Mouse (Mus musculus) kidney, embryonic 14.5 days (tissue): ENCODE measurements at regions not wholly inside any gene's neighbourhood (a gene's known extent, or its start where the extent isn't known, plus 50 kb on each side); places are given as distances from the start of the nearest gene placed in this dataset.

Experiments
- ATAC-seq: fragments of 200-750 bp; cut with Nextera tagmentation; 2 replicates; pipeline ENCODE4 v1.8.0; 2017; ENCODE audit warnings: moderate number of reproducible peaks, mild to moderate bottlenecking, moderate TSS enrichment, moderate library complexity; ENCODE audit not compliant: low FRiP score, low TSS enrichment
- H3K27ac ChIP-seq: fragments of 300-500 bp; sonication (generic); 2 replicates; pipeline ENCODE4 v1.5.1; 2014; ENCODE audit warnings: low read depth, mild to moderate bottlenecking, low read length, moderate library complexity, mixed read lengths
- H3K27me3 ChIP-seq: fragments of 300-500 bp; sonication (generic); 2 replicates; pipeline ENCODE4 v1.6.1; 2014; ENCODE audit warnings: mild to moderate bottlenecking, low read length; ENCODE audit not compliant: control insufficient read depth, insufficient read depth
- H3K36me3 ChIP-seq: fragments of 300-500 bp; sonication (generic); 2 replicates; pipeline ENCODE4 v1.6.1; 2014; ENCODE audit warnings: low read length, mixed read lengths; ENCODE audit not compliant: control insufficient read depth, insufficient read depth
- H3K4me1 ChIP-seq: fragments of 300-500 bp; sonication (generic); 2 replicates; pipeline ENCODE4 v1.6.1; 2014; ENCODE audit warnings: low read length, mixed read lengths; ENCODE audit not compliant: control insufficient read depth, insufficient read depth
- H3K4me2 ChIP-seq: fragments of 300-500 bp; sonication (generic); replicated peaks from 2 replicates; pipeline ENCODE4 v1.6.1; 2014; ENCODE audit warnings: low read depth, mild to moderate bottlenecking, low read length
- H3K4me3 ChIP-seq: fragments of 300-500 bp; sonication (generic); 2 replicates; pipeline ENCODE4 v1.5.1; 2014; ENCODE audit warnings: mild to moderate bottlenecking, low read length
- H3K9ac ChIP-seq: fragments of 300-500 bp; sonication (generic); 2 replicates; pipeline ENCODE4 v1.6.1; 2014; ENCODE audit warnings: low read depth, mild to moderate bottlenecking, low read length, moderate library complexity
- H3K9me3 ChIP-seq: fragments of 300-500 bp; sonication (generic); 2 replicates; pipeline ENCODE4 v1.6.1; 2016; ENCODE audit warnings: low read length; ENCODE audit not compliant: control insufficient read depth
- WGBS: fragments of 180-500 bp; shearing (Covaris S2); extraction: QIAGEN DNeasy Blood & Tissue Kit; methylation state at CpG from one replicate; pipeline ENCODE4 v1.1.7; 2014; 5-methylcytosine and 5-hydroxymethylcytosine counted together

DNA sequence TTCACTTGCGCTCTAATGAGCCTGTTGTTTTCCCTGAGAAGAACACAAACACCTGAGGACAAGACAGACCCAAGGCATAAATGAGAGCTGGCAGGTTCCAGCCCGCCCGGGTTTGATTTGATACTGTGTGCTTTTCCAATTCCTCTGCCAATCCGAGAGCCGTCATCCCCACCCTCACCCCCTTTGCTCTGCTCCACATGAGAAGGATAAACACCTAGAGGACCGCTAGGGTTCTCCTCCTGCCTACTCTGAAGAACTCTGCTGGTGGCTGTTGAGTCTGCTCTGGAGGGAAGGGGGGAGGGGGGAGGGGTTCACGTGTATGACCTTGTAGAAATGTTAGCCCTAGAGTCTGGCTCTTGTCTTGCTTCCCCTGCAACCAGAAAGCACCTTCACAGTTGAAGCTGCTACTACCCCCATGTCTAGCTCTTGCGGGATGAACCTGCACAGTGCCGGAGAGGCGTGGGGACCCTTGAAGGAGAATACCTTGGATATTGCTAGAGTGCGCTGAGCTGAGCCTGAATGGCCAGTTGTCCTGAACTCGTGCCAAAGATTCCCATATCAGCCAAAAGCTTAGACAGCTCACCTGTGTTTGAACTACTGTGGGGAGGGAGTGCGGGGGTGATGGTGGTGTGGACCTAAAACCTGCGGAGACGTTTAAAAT is 225.0 kb upstream of the Atp5g3 start:
- no peaks in the 10 kb centered on the region for H3K36me3 ChIP-seq
- ATAC-seq: no peak
- 52% methylated on average over 15 of the region's 15 CpGs for WGBS
- H3K4me3 ChIP-seq: no peak overlapping the region
- H3K4me1 ChIP-seq: peaks cover 3% of the 10 kb centered on the region; the same call in 1 of the 2 replicates
- H3K4me2 ChIP-seq: no peak overlapping the region
- no peaks in the 10 kb centered on the region for H3K27me3 ChIP-seq
- H3K9me3 ChIP-seq: no peaks in the 10 kb centered on the region
- H3K27ac ChIP-seq: no peak overlapping the region
- no peak overlapping the region for H3K9ac ChIP-seq

DNA sequence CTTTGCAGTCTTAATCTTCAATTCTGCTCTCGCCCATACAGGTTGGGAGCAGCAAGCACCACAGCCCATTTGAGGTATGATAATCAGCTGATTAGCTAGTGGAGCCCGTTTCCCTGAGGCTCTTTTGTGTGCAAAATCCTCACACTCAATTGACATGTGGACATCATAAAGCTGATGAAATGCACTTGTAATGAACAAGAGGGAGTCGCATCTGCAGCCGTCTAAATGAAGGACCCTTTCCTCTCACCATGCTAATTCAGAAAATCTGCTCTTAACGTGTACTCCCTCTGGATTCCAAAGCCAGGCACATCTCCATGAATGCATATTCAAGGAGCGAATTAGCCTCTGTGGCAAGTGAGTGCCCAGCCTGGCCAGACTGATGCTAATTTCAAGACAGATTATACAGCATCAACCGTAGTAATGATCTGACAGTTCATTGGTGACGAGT is 219.0 kb upstream of the Atp5g3 start:
- no peak overlapping the region for H3K4me2 ChIP-seq
- no peak overlapping the region for H3K27ac ChIP-seq
- no peak overlapping the region for H3K9ac ChIP-seq
- WGBS: 22% methylated on average over 8 of the region's 8 CpGs
- no peaks in the 10 kb centered on the region for H3K36me3 ChIP-seq
- no peaks in the 10 kb centered on the region for H3K9me3 ChIP-seq
- H3K4me3 ChIP-seq: no peak overlapping the region
- peaks cover 9% of the 10 kb centered on the region for H3K27me3 ChIP-seq
- no peak for ATAC-seq
- peaks cover 4% of the 10 kb centered on the region; the same call in 1 of the 2 replicates for H3K4me1 ChIP-seq

DNA sequence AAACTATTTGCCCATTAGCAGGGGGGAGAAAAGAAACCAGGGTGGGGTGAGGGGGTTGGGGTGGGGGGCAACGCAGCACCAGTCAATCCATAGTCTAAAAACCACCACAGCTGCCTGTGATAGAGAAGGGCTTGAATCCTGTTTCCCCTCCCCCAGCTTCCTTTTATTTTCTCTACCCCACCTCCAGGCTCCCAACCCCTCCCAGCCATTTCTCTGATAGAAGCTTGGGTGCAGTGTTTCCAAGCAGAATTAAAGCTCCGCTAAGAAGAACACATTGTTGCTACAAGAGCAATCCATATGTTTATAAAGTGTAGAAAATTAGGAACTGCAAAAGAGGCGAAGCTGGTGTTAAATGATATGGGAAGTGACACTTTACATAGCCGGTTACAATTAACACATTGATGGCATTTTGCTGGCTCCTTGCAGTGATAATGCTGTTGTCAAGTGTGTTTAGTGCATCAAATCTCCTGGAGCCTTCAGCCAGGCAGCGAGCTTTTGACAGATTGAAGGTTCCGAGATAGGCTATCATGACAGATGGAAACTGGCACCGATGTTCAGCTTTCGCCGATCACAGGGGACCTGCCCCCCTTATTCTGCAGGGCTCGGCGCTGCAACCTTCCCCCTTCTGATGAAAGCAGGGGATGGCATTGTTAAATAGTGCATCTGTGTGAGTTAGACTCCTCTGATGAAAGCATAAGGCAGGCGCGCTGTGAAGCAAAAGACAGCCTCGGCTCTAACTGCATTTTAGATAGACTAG is 217.8 kb upstream of the Atp5g3 start:
- WGBS: under 1% methylated on average over 14 of the region's 14 CpGs
- Histone ChIP-seq H3K27ac (no peak overlapping the region), H3K4me2 (peak overlapping the region; percentile 43), H3K36me3 (no peaks in the 10 kb centered on the region), H3K9me3 (no peaks in the 10 kb centered on the region), H3K4me1 (peaks cover 4% of the 10 kb centered on the region; the same call in 1 of the 2 replicates), H3K4me3 (peak overlapping the region; percentile 27), H3K9ac (peak overlapping the region; percentile 8; the same call in 1 of the 2 replicates), H3K27me3 (peaks cover 9% of the 10 kb centered on the region)
- ATAC-seq: no peak

DNA sequence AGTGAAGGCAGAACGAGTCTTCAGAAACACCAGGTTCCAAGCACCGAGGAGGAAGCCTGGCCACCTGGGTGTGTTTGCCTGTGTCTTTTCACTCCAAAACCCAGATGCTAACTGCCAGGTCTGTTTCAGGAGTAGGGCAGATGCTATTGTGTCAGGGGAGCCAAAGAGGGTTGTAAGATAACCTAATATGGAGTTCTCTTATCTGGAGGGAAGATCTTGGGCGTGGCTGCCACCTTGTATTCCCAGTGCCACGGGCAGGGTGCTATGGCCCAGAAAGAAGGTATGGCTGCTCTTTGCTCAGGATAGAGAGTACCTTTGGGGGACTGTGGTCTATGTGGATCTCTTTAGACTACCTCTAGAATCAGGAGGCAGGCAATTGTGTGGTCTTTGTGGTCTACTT is 216.0 kb upstream of the Atp5g3 start:
- no peaks in the 10 kb centered on the region for H3K9me3 ChIP-seq
- no peak overlapping the region for H3K4me2 ChIP-seq
- peaks cover 9% of the 10 kb centered on the region for H3K27me3 ChIP-seq
- H3K4me3 ChIP-seq: no peak overlapping the region
- no peaks in the 10 kb centered on the region for H3K36me3 ChIP-seq
- WGBS: 81% methylated on average over 4 of the region's 4 CpGs
- no peak overlapping the region for H3K9ac ChIP-seq
- peaks cover 4% of the 10 kb centered on the region; the same call in 1 of the 2 replicates for H3K4me1 ChIP-seq
- no peak overlapping the region for H3K27ac ChIP-seq
- no peak for ATAC-seq

- ATAC-seq: no peak
- no peak overlapping the region for H3K27ac ChIP-seq
- H3K4me1 ChIP-seq: peaks cover 4% of the 10 kb centered on the region; the same call in 1 of the 2 replicates
- 49% methylated on average over 2 of the region's 2 CpGs for WGBS
- no peaks in the 10 kb centered on the region for H3K36me3 ChIP-seq
- no peak overlapping the region for H3K4me3 ChIP-seq
- no peak overlapping the region for H3K9ac ChIP-seq
- H3K27me3 ChIP-seq: no peaks in the 10 kb centered on the region
- no peak overlapping the region for H3K4me2 ChIP-seq
- no peaks in the 10 kb centered on the region for H3K9me3 ChIP-seq
Observed at GRCm38 (mm10) chr2:74124252-74124651, 213.1 kb upstream of the Atp5g3 start.

- ATAC-seq: no peak
- Histone ChIP-seq H3K36me3 (no peaks in the 10 kb centered on the region), H3K9me3 (no peaks in the 10 kb centered on the region), H3K4me2 (no peak overlapping the region), H3K9ac (no peak overlapping the region), H3K27ac (no peak overlapping the region), H3K4me3 (no peak overlapping the region), H3K27me3 (no peaks in the 10 kb centered on the region), H3K4me1 (no peaks in the 10 kb centered on the region; the same call in 1 of the 2 replicates)
- WGBS: 64% methylated on average over 6 of the region's 6 CpGs
Observed at GRCm38 (mm10) chr2:74123360-74124074, 212.4 kb upstream of the Atp5g3 start.

DNA sequence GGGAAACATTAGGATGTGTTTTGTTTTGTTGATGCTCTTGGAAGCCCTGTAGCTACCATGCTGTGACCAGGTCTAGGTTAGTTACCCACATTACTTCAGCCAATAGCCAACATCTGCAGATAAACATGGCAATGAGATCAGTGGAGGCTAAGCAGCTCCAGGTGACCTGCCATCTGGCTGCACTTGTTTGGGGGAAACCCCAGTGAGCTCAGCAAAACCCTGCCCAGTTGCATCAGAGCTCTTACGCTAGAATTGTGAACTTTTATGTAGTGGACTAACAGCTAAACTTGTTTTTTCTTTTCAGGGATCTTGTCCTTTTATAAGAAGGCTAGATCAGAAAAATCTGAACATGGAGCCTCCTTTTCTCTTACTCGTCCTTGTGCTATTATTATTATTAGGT is 211.8 kb upstream of the Atp5g3 start:
- H3K27me3 ChIP-seq: no peaks in the 10 kb centered on the region
- no peak overlapping the region for H3K27ac ChIP-seq
- ATAC-seq: no peak
- no peak overlapping the region for H3K4me3 ChIP-seq
- 84% methylated on average over 2 of the region's 2 CpGs for WGBS
- H3K4me1 ChIP-seq: no peaks in the 10 kb centered on the region
- H3K4me2 ChIP-seq: no peak overlapping the region
- no peaks in the 10 kb centered on the region for H3K36me3 ChIP-seq
- H3K9me3 ChIP-seq: no peaks in the 10 kb centered on the region
- no peak overlapping the region for H3K9ac ChIP-seq

DNA sequence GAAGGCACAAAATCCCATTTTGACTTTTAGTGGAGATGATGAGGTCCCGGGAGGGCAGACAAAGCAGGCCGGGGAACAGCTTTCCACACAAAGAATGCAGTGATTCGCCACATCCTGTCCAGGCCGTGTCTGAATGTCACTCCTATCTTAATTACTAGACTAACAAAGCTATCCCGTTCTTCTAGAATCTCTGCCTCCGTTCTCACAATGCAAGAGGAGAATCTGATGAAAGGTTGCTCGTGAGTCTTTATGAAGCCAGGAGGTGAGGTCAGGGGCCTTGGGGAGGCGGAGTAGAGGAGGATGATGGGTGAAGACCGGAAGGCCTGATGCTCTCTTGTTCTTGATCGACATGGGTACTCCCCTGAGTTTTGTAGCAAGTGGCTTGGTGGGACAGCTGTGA is 208.9 kb upstream of the Atp5g3 start:
- Histone ChIP-seq H3K9ac (no peak overlapping the region), H3K9me3 (no peaks in the 10 kb centered on the region), H3K4me2 (no peak overlapping the region), H3K27ac (no peak overlapping the region), H3K4me3 (no peak overlapping the region), H3K27me3 (no peaks in the 10 kb centered on the region), H3K36me3 (no peaks in the 10 kb centered on the region), H3K4me1 (no peaks in the 10 kb centered on the region)
- no peak for ATAC-seq
- WGBS: 56% methylated on average over 10 of the region's 10 CpGs
